Mouse (Mus musculus): Measurements from ENCODE around the gene Selenop. TPM values are rescaled to one million over a fixed set of nuclear protein-coding genes. Genes with fewer than 3 reads are reported as not detected.
A peak's percentile ranks its signal among the peaks of the same experiment; 100 is the strongest.
"Not testable (repeated sequence)": the region's sequence is repeated elsewhere in the genome, so short reads cannot be mapped to it uniquely, and the experiment has no call there.

Gene Selenop
- 43.6 and 44.7 TPM in 2 replicates for polyA plus RNA-seq (2016; fragmentation: Nextera tagmentation; extraction: Ambion mirVana)

GRCm38 (mm10) chr15:3268247-3268646, at the start of gene Selenop:
Gene Selenop, plus strand, starts transcription at chr15:3268547.
- no peak for DNase-seq (ENCODE audit: extremely low spot score, low spot score)
- no peak within 1 kb of the TSS; the same call in 1 of the 2 replicates for H3K27ac ChIP-seq
- 89% methylated on average over 6 of the region's 6 CpGs for WGBS

GRCm38 (mm10) chr15:3218668-3219067, 49.7 kb upstream of the Selenop start:
- H3K27ac ChIP-seq; DNase-seq (ENCODE audit: extremely low spot score, low spot score); H3K27me3 ChIP-seq (ENCODE audit: poor library complexity, severe bottlenecking); H3K4me3 ChIP-seq; H3K4me1 ChIP-seq; H3K9me3 ChIP-seq; H3K36me3 ChIP-seq (replicated peaks): not testable (repeated sequence)
- WGBS, result 97% methylated on average over 4 of the region's 4 CpGs

More at GRCm38 (mm10) chr15:3268247-3268646, at the start of gene Selenop:
- no peaks in the 10 kb centered on the region for H3K36me3 ChIP-seq (replicated peaks)
- no peaks in the 10 kb centered on the region for H3K9me3 ChIP-seq
- H3K27me3 ChIP-seq (ENCODE audit: poor library complexity, severe bottlenecking), result no peaks in the 10 kb centered on the region
- no peak within 1 kb of the TSS for H3K4me3 ChIP-seq
- H3K4me1 ChIP-seq, result peaks cover 18% of the 10 kb centered on the region

GRCm38 (mm10) chr15:3222803-3223437, 45.4 kb upstream of the Selenop start:
- Histone ChIP-seq H3K27ac (no peak overlapping the region), H3K4me3 (no peak overlapping the region), H3K27me3 (ENCODE audit: poor library complexity, severe bottlenecking) (no peaks in the 10 kb centered on the region), H3K36me3 (replicated peaks) (no peaks in the 10 kb centered on the region), H3K9me3 (no peaks in the 10 kb centered on the region), H3K4me1 (no peaks in the 10 kb centered on the region)
- WGBS, result 89% methylated on average over 5 of the region's 5 CpGs
- DNase-seq (ENCODE audit: extremely low spot score, low spot score), result no peak

- WGBS, result 77% methylated on average over 3 of the region's 3 CpGs
- no peak overlapping the region for H3K4me3 ChIP-seq
- DNase-seq (ENCODE audit: extremely low spot score, low spot score), result no peak
- no peaks in the 10 kb centered on the region for H3K9me3 ChIP-seq
- no peak overlapping the region for H3K27ac ChIP-seq
- H3K27me3 ChIP-seq (ENCODE audit: poor library complexity, severe bottlenecking), result no peaks in the 10 kb centered on the region
- no peaks in the 10 kb centered on the region for H3K36me3 ChIP-seq (replicated peaks)
- peaks cover 4% of the 10 kb centered on the region for H3K4me1 ChIP-seq
Observed at GRCm38 (mm10) chr15:3226573-3226972, 41.8 kb upstream of the Selenop start.

- Histone ChIP-seq H3K4me1 (peaks cover 8% of the 10 kb centered on the region), H3K4me3 (no peak overlapping the region), H3K27me3 (ENCODE audit: poor library complexity, severe bottlenecking) (no peaks in the 10 kb centered on the region), H3K36me3 (replicated peaks) (no peaks in the 10 kb centered on the region), H3K9me3 (no peaks in the 10 kb centered on the region), H3K27ac (no peak overlapping the region)
- WGBS, result 79% methylated on average over 2 of the region's 2 CpGs
- no peak for DNase-seq (ENCODE audit: extremely low spot score, low spot score)
Observed at GRCm38 (mm10) chr15:3228185-3228584, 40.2 kb upstream of the Selenop start.

GRCm38 (mm10) chr15:3228990-3229389, 39.4 kb upstream of the Selenop start:
- H3K4me3 ChIP-seq, result no peak overlapping the region
- H3K27ac ChIP-seq, result no peak overlapping the region
- H3K4me1 ChIP-seq, result peaks cover 8% of the 10 kb centered on the region
- H3K9me3 ChIP-seq, result no peaks in the 10 kb centered on the region
- 91% methylated on average over 6 of the region's 6 CpGs for WGBS
- H3K36me3 ChIP-seq (replicated peaks), result no peaks in the 10 kb centered on the region
- DNase-seq (ENCODE audit: extremely low spot score, low spot score), result no peak
- H3K27me3 ChIP-seq (ENCODE audit: poor library complexity, severe bottlenecking), result no peaks in the 10 kb centered on the region

GRCm38 (mm10) chr15:3231004-3231403, 37.3 kb upstream of the Selenop start:
- 89% methylated on average over 4 of the region's 4 CpGs for WGBS
- H3K27ac ChIP-seq, result no peak overlapping the region
- DNase-seq (ENCODE audit: extremely low spot score, low spot score), result no peak
- no peaks in the 10 kb centered on the region for H3K36me3 ChIP-seq (replicated peaks)
- no peaks in the 10 kb centered on the region for H3K9me3 ChIP-seq
- no peak overlapping the region for H3K4me3 ChIP-seq
- peaks cover 8% of the 10 kb centered on the region for H3K4me1 ChIP-seq
- H3K27me3 ChIP-seq (ENCODE audit: poor library complexity, severe bottlenecking), result no peaks in the 10 kb centered on the region

- WGBS, result 60% methylated on average over 9 of the region's 9 CpGs
- peaks cover 8% of the 10 kb centered on the region for H3K4me1 ChIP-seq
- H3K4me3 ChIP-seq, result no peak overlapping the region
- H3K36me3 ChIP-seq (replicated peaks), result no peaks in the 10 kb centered on the region
- H3K27ac ChIP-seq, result peak overlapping the region; percentile 26; the same call in 1 of the 2 replicates
- no peaks in the 10 kb centered on the region for H3K9me3 ChIP-seq
- no peak for DNase-seq (ENCODE audit: extremely low spot score, low spot score)
- no peaks in the 10 kb centered on the region for H3K27me3 ChIP-seq (ENCODE audit: poor library complexity, severe bottlenecking)
Observed at GRCm38 (mm10) chr15:3232168-3232835, 36.0 kb upstream of the Selenop start.

GRCm38 (mm10) chr15:3233837-3234551, 34.4 kb upstream of the Selenop start:
- Histone ChIP-seq H3K36me3 (replicated peaks) (no peaks in the 10 kb centered on the region), H3K4me1 (peaks cover 8% of the 10 kb centered on the region), H3K4me3 (no peak overlapping the region), H3K27me3 (ENCODE audit: poor library complexity, severe bottlenecking) (no peaks in the 10 kb centered on the region), H3K9me3 (no peaks in the 10 kb centered on the region), H3K27ac (no peak overlapping the region)
- WGBS, result 89% methylated on average over 3 of the region's 3 CpGs
- no peak for DNase-seq (ENCODE audit: extremely low spot score, low spot score)

GRCm38 (mm10) chr15:3236338-3236737, 32.0 kb upstream of the Selenop start:
- WGBS, result 82% methylated on average over 2 of the region's 2 CpGs
- Histone ChIP-seq H3K4me1 (0 out of 2 replicates have a peak, but pooled peaks cover 5% of the 10 kb centered on the region), H3K27me3 (ENCODE audit: poor library complexity, severe bottlenecking) (no peaks in the 10 kb centered on the region), H3K36me3 (replicated peaks) (no peaks in the 10 kb centered on the region), H3K27ac (no peak overlapping the region), H3K9me3 (no peaks in the 10 kb centered on the region), H3K4me3 (no peak overlapping the region)
- DNase-seq (ENCODE audit: extremely low spot score, low spot score), result no peak

- Histone ChIP-seq H3K36me3 (replicated peaks) (no peaks in the 10 kb centered on the region), H3K27me3 (ENCODE audit: poor library complexity, severe bottlenecking) (no peaks in the 10 kb centered on the region), H3K4me1 (no peaks in the 10 kb centered on the region), H3K27ac (no peak overlapping the region), H3K4me3 (no peak overlapping the region), H3K9me3 (no peaks in the 10 kb centered on the region)
- DNase-seq (ENCODE audit: extremely low spot score, low spot score), result no peak
- WGBS, result 74% methylated on average over 1 of the region's 1 CpGs
Observed at GRCm38 (mm10) chr15:3237963-3238362, 30.4 kb upstream of the Selenop start.

- H3K4me1 ChIP-seq; H3K27ac ChIP-seq; H3K4me3 ChIP-seq; H3K9me3 ChIP-seq; H3K27me3 ChIP-seq (ENCODE audit: poor library complexity, severe bottlenecking); H3K36me3 ChIP-seq (replicated peaks); DNase-seq (ENCODE audit: extremely low spot score, low spot score): not testable (repeated sequence)
- WGBS, result 91% methylated on average over 10 of the region's 10 CpGs
Observed at GRCm38 (mm10) chr15:3245036-3245435, 23.3 kb upstream of the Selenop start.

- 85% methylated on average over 2 of the region's 2 CpGs for WGBS
- no peak overlapping the region for H3K27ac ChIP-seq
- H3K9me3 ChIP-seq, result no peaks in the 10 kb centered on the region
- DNase-seq (ENCODE audit: extremely low spot score, low spot score), result no peak
- H3K36me3 ChIP-seq (replicated peaks), result no peaks in the 10 kb centered on the region
- no peak overlapping the region for H3K4me3 ChIP-seq
- H3K4me1 ChIP-seq, result no peaks in the 10 kb centered on the region
- no peaks in the 10 kb centered on the region for H3K27me3 ChIP-seq (ENCODE audit: poor library complexity, severe bottlenecking)
Observed at GRCm38 (mm10) chr15:3250620-3251019, 17.7 kb upstream of the Selenop start.

All from forebrain, embryonic 10.5 days (tissue).